ENCODE assay signal across 16 mouse cellular contexts in genomic region chr15:93402730-93403129, GRCm38 (mm10).
"Had no signal": no experiment of that assay in that cellular context is flagged by ENCODE, and none has a peak within 500 bp of the region (broad histone marks: within the 10 kb centered on the region; RNA-seq: fewer than 3 reads in every experiment).

No protein-coding gene starts in this region.

- H3K36me3 ChIP-seq: neural tube, embryonic 13.5 days; neural tube, embryonic 15.5 days; stomach, embryonic 15.5 days had no signal

- H3K27ac ChIP-seq: neural tube, embryonic 12.5 days; neural tube, embryonic 13.5 days; neural tube, embryonic 15.5 days; stomach, embryonic 15.5 days; stomach, postnatal 0 days had no signal

- H3K9me3 ChIP-seq: neural tube, embryonic 12.5 days; neural tube, embryonic 13.5 days; neural tube, embryonic 15.5 days; stomach, embryonic 15.5 days had no signal

- H3K4me3 ChIP-seq: neural tube, embryonic 12.5 days; neural tube, embryonic 13.5 days; neural tube, embryonic 15.5 days; stomach, embryonic 15.5 days had no signal

- H3K9ac ChIP-seq: neural tube, embryonic 12.5 days; neural tube, embryonic 13.5 days; neural tube, embryonic 15.5 days; stomach, embryonic 15.5 days had no signal

- H3K27me3 ChIP-seq: neural tube, embryonic 12.5 days; neural tube, embryonic 13.5 days; neural tube, embryonic 15.5 days; stomach, embryonic 15.5 days had no signal

- DNase-seq: retina, postnatal 1 day; right cerebral cortex, adult 18-20 months; right cerebral cortex, postnatal 14 days; right cerebral cortex, postnatal 25 days; right cerebral cortex, postnatal 4 days; spleen, adult 18-20 months; thymus, adult 18-20 months; thymus, adult 2 months; thymus, postnatal 25 days; thymus, postnatal 36 days; thymus, postnatal 4 days had no signal
